Mouse (Mus musculus) ES-E14 (cell line): ENCODE results near the gene Krt28.

ENCODE experiments used
- CHD2 ChIP-seq: IDR thresholded peaks from 2 replicates; pipeline ENCODE4 v1.6.1; 2014; ENCODE audit warnings: mild to moderate bottlenecking, low read depth, low read length, inconsistent platforms
- HCFC1 ChIP-seq: IDR thresholded peaks from 2 replicates; pipeline ENCODE4 v1.6.1; 2012; ENCODE audit warnings: low read length, inconsistent platforms, borderline replicate concordance; ENCODE audit not compliant: insufficient read depth
- MAFK ChIP-seq: IDR thresholded peaks from 2 replicates; pipeline ENCODE4 v1.6.1; 2014; ENCODE audit warnings: mild to moderate bottlenecking, low read depth, low read length, inconsistent platforms; ENCODE audit not compliant: insufficient read depth
- ZNF384 ChIP-seq: IDR thresholded peaks from 2 replicates; pipeline ENCODE4 v1.6.1; 2012; ENCODE audit warnings: low read depth, low read length, inconsistent platforms

- TF ChIP-seq MAFK (no peak), HCFC1 (no peak), ZNF384 (no peak), CHD2 (no peak)
Observed at GRCm38 (mm10) chr11:99319127-99319526, 55.6 kb downstream of the Krt28 start.
